Mouse (Mus musculus) kidney, embryonic 16.5 days (tissue): ENCODE measurements around the gene Cacna1s. TPM values are rescaled to one million over a fixed set of nuclear protein-coding genes. Genes with fewer than 3 reads are reported as not detected.

Experiments
- ATAC-seq: fragments of 200-750 bp; cut with Nextera tagmentation; 2 replicates; pipeline ENCODE4 v1.8.0; 2017; ENCODE audit warnings: moderate TSS enrichment; ENCODE audit not compliant: low FRiP score, low TSS enrichment
- H3K27ac ChIP-seq: fragments of 300-500 bp; sonication (generic); 2 replicates; pipeline ENCODE4 v1.5.1; 2014; ENCODE audit warnings: low read length
- H3K27me3 ChIP-seq: fragments of 300-500 bp; sonication (generic); 2 replicates; pipeline ENCODE4 v1.6.1; 2014; ENCODE audit warnings: low read length, control low read depth, mixed read lengths; ENCODE audit not compliant: insufficient read depth
- H3K36me3 ChIP-seq: fragments of 300-500 bp; sonication (generic); 2 replicates; pipeline ENCODE4 v1.6.1; 2014; ENCODE audit warnings: low read length, control low read depth, mixed read lengths; ENCODE audit not compliant: insufficient read depth
- H3K4me1 ChIP-seq: fragments of 300-500 bp; sonication (generic); 2 replicates; pipeline ENCODE4 v1.6.1; 2014; ENCODE audit warnings: low read length, control low read depth, mixed read lengths; ENCODE audit not compliant: insufficient read depth
- H3K4me2 ChIP-seq: fragments of 300-500 bp; sonication (generic); replicated peaks from 2 replicates; pipeline ENCODE4 v1.6.1; 2014; ENCODE audit warnings: low read depth, low read length
- H3K4me3 ChIP-seq: fragments of 300-500 bp; sonication (generic); 2 replicates; pipeline ENCODE4 v1.5.1; 2014; ENCODE audit warnings: mild to moderate bottlenecking, low read length
- H3K9ac ChIP-seq: fragments of 300-500 bp; sonication (generic); replicated peaks from 2 replicates; pipeline ENCODE4 v1.6.1; 2014; ENCODE audit warnings: low read length
- H3K9me3 ChIP-seq: fragments of 300-500 bp; sonication (generic); 2 replicates; pipeline ENCODE4 v1.6.1; 2016; ENCODE audit warnings: low read length, control low read depth
- WGBS: fragments of 180-500 bp; shearing (Covaris S2); extraction: QIAGEN DNeasy Blood & Tissue Kit; methylation state at CpG from one replicate; pipeline ENCODE4 v1.1.7; 2014; 5-methylcytosine and 5-hydroxymethylcytosine counted together
- polyA plus RNA-seq: library from polyadenylated mRNA; unstranded; fragments of >200 nt; fragmentation: Nextera tagmentation; extraction: Ambion mirVana; gene quantifications from 2 replicates; pipeline ENCODE4 v1.2.1, GENCODE M21; 2015

The Cacna1s gene
- polyA plus RNA-seq: 0.36 TPM in 2 replicates

DNA sequence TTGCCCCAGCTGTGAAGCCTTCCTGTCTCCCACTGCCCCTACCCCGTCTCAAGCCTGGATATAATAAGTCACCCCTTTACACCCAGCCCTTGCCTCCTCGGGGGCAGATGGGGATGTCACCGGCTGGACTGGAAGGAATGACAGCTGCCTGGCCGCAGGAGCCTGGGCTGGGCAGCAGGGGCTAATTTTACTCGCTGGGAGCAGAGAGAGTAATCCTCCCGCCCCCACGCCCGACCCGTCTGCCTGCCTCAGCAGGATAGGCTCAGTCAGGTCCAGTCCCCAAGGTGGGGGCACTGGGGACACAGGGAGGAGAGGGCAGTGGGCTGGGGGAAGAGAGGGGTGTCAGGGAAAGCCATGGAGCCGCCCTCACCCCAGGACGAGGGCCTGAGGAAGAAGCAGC, at the start of gene Cacna1s:
TSS of gene Cacna1s (plus strand) at position 204 of the 400 bp plus-strand sequence.
- Histone ChIP-seq H3K4me3 (no peak within 1 kb of the TSS), H3K27ac (no peak within 1 kb of the TSS), H3K27me3 (peaks cover 33% of the 10 kb centered on the region), H3K4me2 (no peak within 1 kb of the TSS), H3K9me3 (no peaks in the 10 kb centered on the region), H3K4me1 (peaks cover 8% of the 10 kb centered on the region; the same call in 1 of the 2 replicates), H3K36me3 (no peaks in the 10 kb centered on the region), H3K9ac (no peak within 1 kb of the TSS)
- 32% methylated on average over 11 of the region's 11 CpGs for WGBS
- ATAC-seq: no peak

DNA sequence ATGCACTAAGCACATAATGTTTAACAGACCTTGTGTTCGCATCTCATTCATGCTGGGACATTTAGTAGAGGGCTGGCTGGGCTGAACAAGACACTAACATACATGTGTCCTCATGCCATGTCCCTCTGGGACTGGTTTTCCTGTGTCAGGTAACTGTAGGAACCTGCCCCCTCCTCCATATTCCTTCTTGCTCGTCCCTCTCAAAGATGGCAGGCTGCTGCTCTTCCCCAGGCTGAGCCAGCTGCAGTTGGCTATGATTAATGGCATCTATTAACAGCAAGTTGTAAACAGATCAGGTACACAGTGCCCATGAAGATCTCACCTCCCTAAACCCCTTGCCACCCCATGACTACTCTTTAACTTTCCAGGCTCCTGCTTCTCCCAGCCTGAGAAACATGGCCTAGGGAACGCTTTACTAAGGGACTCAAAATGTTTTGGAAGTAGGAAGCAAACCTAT, 46.2 kb upstream of the Cacna1s start, which contains the start of gene Igfn1:
TSS of gene Igfn1 (minus strand) at position 51 of the 457 bp plus-strand sequence.
- H3K9ac ChIP-seq: no peak within 1 kb of the TSS; the same call in 1 of the 2 replicates
- H3K4me3 ChIP-seq: peak within 1 kb of the TSS; percentile 54
- no peaks in the 10 kb centered on the region for H3K36me3 ChIP-seq
- peaks cover 12% of the 10 kb centered on the region for H3K4me1 ChIP-seq
- peak within 1 kb of the TSS; percentile 89 for H3K4me2 ChIP-seq
- H3K27ac ChIP-seq: no peak within 1 kb of the TSS
- no peaks in the 10 kb centered on the region for H3K9me3 ChIP-seq
- ATAC-seq: no peak
- peaks cover 2% of the 10 kb centered on the region; the same call in 1 of the 2 replicates for H3K27me3 ChIP-seq
- WGBS: 64% methylated on average over 3 of the region's 3 CpGs

DNA sequence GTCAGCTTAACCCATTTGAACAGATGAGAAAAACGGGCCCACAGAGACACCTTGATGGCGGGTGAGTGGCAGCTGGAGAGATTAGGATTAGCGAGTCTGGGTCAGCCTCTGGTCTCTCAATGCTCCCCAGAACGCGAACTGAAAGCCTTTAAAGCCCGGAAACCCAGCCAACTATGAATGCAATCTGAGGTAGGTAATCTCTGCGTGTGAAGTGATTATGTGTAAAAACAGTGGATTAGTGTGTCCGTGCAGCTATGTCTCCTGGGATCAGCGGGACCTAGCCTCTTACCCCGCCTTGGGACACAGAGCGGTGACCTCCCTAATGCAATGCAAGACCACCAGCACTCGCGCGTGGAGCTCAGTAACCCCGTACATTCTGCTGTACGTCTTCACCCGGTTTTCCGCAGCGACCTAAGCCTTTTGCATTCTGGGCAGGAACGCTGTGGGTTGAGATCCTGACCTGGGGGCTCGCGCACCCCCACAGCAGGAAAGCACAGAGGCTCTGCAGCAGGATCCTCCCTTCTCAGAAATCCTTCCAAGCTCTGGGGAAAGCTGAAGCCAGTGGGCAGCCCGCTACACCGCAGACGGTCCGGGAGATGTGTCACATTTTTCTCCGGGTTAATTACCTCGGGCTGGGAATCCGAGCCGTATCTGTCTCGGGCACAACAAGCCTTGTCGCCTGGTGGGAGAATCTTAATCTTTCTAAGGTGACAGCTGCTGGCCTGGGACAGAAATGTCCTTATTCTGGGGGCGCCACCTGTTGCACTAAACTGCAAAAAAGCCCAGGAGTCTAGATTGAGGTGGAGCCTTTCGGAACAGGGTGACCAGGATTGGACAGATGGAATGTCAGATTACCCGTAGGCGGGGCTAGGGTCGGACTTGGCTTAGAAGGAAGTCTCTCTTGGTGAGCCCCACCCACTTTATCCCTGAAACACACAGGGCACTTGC, 45.1 kb upstream of the Cacna1s start, which contains the start of gene Tmem9:
TSS of gene Tmem9 (plus strand) at position 940 of the 948 bp plus-strand sequence.
- Histone ChIP-seq H3K4me3 (peak within 1 kb of the TSS; percentile 54), H3K4me2 (peak within 1 kb of the TSS; percentile 89), H3K9me3 (no peaks in the 10 kb centered on the region), H3K27me3 (peaks cover 2% of the 10 kb centered on the region; the same call in 1 of the 2 replicates), H3K9ac (peak within 1 kb of the TSS; percentile 66), H3K36me3 (no peaks in the 10 kb centered on the region), H3K4me1 (peaks cover 18% of the 10 kb centered on the region), H3K27ac (peak within 1 kb of the TSS; percentile 52; the same call in 1 of the 2 replicates)
- WGBS: 4% methylated on average over 37 of the region's 37 CpGs
- ATAC-seq: peak; percentile 94

DNA sequence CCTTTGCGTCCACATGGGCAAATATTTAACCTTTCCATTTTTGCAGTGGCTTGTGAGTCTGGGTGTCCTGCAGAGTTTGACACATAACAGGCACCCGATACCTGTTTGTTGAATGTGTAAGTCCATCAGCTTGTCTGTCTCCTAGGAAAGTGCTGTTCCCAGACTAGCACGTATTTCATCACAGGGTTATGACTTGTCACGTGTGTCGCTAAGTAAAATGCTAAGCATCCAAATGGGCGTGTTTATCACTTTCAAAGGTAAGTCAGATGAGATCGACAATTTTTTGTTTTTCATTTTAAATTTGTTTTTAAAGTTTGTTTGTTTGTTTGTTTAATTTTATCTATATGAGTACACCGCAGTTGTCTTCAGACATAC, 44.4 kb upstream of the Cacna1s start:
- Histone ChIP-seq H3K9me3 (no peaks in the 10 kb centered on the region), H3K36me3 (no peaks in the 10 kb centered on the region), H3K27ac (no peak overlapping the region), H3K4me3 (peak overlapping the region; percentile 54), H3K9ac (no peak overlapping the region), H3K4me2 (peak overlapping the region; percentile 89), H3K27me3 (peaks cover 2% of the 10 kb centered on the region; the same call in 1 of the 2 replicates), H3K4me1 (peaks cover 18% of the 10 kb centered on the region)
- 21% methylated on average over 8 of the region's 8 CpGs for WGBS
- ATAC-seq: peak; percentile 21; the same call in 1 of the 2 replicates

DNA sequence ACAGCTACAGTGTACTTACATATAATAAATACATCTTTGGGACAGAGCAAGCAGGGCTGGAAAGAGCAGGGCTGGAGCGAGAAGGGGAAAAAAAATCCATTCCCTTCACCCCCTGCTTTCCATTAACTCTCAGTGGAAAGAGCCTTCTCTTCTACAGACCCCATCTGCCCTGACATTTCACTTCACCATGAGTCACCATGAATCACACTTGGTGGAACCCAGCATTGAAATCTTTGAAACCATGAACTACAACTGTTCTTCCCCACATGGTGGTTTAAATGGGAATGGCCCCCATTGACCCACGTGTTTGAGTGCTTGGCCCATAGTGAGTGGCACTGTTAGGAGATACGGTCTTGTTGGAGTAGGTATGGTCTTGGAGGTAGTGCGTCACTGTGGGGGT, 42.3 kb upstream of the Cacna1s start:
- Histone ChIP-seq H3K4me3 (no peak overlapping the region), H3K4me1 (peaks cover 18% of the 10 kb centered on the region), H3K27ac (no peak overlapping the region), H3K4me2 (no peak overlapping the region), H3K9me3 (no peaks in the 10 kb centered on the region), H3K36me3 (no peaks in the 10 kb centered on the region), H3K27me3 (peaks cover 2% of the 10 kb centered on the region; the same call in 1 of the 2 replicates), H3K9ac (no peak overlapping the region)
- ATAC-seq: no peak
- WGBS: 88% methylated on average over 4 of the region's 4 CpGs

DNA sequence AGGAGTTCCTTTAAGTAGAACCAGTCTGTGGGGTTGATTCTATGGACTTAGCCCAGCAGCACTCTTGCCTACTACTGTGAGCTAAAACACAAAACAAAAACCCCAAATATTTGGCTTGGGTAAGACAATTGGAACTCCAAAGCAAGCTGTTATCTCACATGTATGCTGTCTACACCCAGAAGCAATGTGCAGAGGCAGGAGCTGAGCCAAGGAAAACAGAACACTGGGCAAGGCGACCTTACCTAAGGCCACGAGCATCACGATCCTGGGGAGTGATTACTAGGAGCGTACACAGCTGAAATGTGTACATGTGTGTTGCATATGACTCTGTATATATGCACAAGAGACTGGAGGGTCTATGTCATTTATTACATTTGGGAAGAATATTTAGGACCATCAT, 39.0 kb upstream of the Cacna1s start:
- WGBS: 66% methylated on average over 4 of the region's 4 CpGs
- H3K4me3 ChIP-seq: no peak overlapping the region
- no peak overlapping the region for H3K9ac ChIP-seq
- H3K9me3 ChIP-seq: no peaks in the 10 kb centered on the region
- H3K27ac ChIP-seq: no peak overlapping the region
- H3K4me2 ChIP-seq: no peak overlapping the region
- peaks cover 10% of the 10 kb centered on the region; the same call in 1 of the 2 replicates for H3K4me1 ChIP-seq
- no peaks in the 10 kb centered on the region for H3K27me3 ChIP-seq
- no peaks in the 10 kb centered on the region for H3K36me3 ChIP-seq
- no peak for ATAC-seq

GRCm38 (mm10) chr1:136014796-136015502, 37.6 kb upstream of the Cacna1s start:
- peaks cover 20% of the 10 kb centered on the region for H3K4me1 ChIP-seq
- no peak for ATAC-seq
- no peak overlapping the region for H3K27ac ChIP-seq
- no peak overlapping the region for H3K4me2 ChIP-seq
- no peak overlapping the region for H3K4me3 ChIP-seq
- no peaks in the 10 kb centered on the region for H3K27me3 ChIP-seq
- H3K9ac ChIP-seq: no peak overlapping the region
- H3K36me3 ChIP-seq: no peaks in the 10 kb centered on the region
- WGBS: 79% methylated on average over 2 of the region's 2 CpGs
- H3K9me3 ChIP-seq: no peaks in the 10 kb centered on the region

DNA sequence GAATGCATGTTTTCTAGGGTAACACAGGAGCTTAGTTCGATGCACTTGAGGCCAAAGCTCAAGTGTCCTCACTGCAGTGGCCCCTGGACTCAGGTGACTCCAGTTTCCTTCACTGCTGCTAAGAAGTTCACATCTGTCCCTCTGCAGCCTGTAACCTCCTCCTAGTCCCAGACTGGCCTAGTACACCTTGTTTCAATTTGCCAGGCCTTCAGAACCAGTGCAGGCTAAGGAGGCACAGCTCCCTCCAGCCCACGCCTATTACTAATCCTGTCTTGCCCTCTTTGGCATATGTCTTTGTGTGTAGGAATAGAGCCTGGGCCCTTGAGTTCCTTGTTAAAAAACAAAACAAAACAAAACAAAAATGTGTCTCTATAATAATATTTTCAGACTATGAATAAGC, 35.2 kb upstream of the Cacna1s start:
- WGBS: 86% methylated on average over 2 of the region's 2 CpGs
- peaks cover 17% of the 10 kb centered on the region for H3K36me3 ChIP-seq
- H3K4me2 ChIP-seq: peak overlapping the region; percentile 43
- ATAC-seq: peak; percentile 39; the same call in 1 of the 2 replicates
- H3K27ac ChIP-seq: no peak overlapping the region
- H3K4me3 ChIP-seq: peak overlapping the region; percentile 84
- peaks cover 16% of the 10 kb centered on the region for H3K4me1 ChIP-seq
- no peaks in the 10 kb centered on the region for H3K9me3 ChIP-seq
- peak overlapping the region; percentile 89; the same call in 1 of the 2 replicates for H3K9ac ChIP-seq
- H3K27me3 ChIP-seq: no peaks in the 10 kb centered on the region

GRCm38 (mm10) chr1:136017907-136018313, 34.6 kb upstream of the Cacna1s start:
- peak overlapping the region; percentile 80 for H3K27ac ChIP-seq
- no peaks in the 10 kb centered on the region for H3K27me3 ChIP-seq
- peaks cover 23% of the 10 kb centered on the region for H3K36me3 ChIP-seq
- H3K4me2 ChIP-seq: peak overlapping the region; percentile 93
- WGBS: 1% methylated on average over 22 of the region's 22 CpGs
- no peaks in the 10 kb centered on the region for H3K9me3 ChIP-seq
- peaks cover 15% of the 10 kb centered on the region for H3K4me1 ChIP-seq
- peak overlapping the region; percentile 89 for H3K9ac ChIP-seq
- H3K4me3 ChIP-seq: peak overlapping the region; percentile 84
- ATAC-seq: peak; percentile 97
